Mouse (Mus musculus) left cerebral cortex, adult 2 months (tissue): ENCODE measurements around the gene Col4a2. TPM values are rescaled to one million over a fixed set of nuclear protein-coding genes. Genes with fewer than 3 reads are reported as not detected.
"Not testable (repeated sequence)": the region's sequence is repeated elsewhere in the genome, so short reads cannot be mapped to it uniquely, and the experiment has no call there.

ENCODE experiments used
- DNase-seq, 2 experiments: peaks; one replicate each; pipeline ENCODE4 v3.0.0; 2021 to 2022; ENCODE audit warnings: low spot score in 2 of 2, mixed read lengths in 1 of 2; ENCODE audit errors: extremely low spot score in 1 of 2
- H3K27ac ChIP-seq: fragments of 200-600 bp; 2 replicates; pipeline ENCODE4 v1.8.1; 2022
- H3K4me3 ChIP-seq: fragments of 200-600 bp; 2 replicates; pipeline ENCODE4 v1.8.1; 2022
- CTCF ChIP-seq: fragments of 200-600 bp; IDR thresholded peaks from 2 replicates; pipeline ENCODE4 v1.8.1; 2022; ENCODE audit warnings: antibody characterized with exemption, mild to moderate bottlenecking, moderate library complexity
- intact Hi-C: fragments of 180-260 bp; cut with DNase I; formaldehyde crosslinking; loops from one replicate; pipeline ENCODE4 v1.15.1; 2025
- total RNA-seq, 2 experiments: library from RNA; stranded (reverse); gene quantifications; 2 replicates each; pipeline ENCODE4 v1.2.3; 2021

The Col4a2 gene
- total RNA-seq, 2 experiments from 2014 or later, result 57.1 to 60.9 TPM

GRCm38 (mm10) chr8:11463889-11464706 is 151.5 kb downstream of the Col4a2 start:
- DNase-seq, result no peak
- intact Hi-C loops, result no loop called here
- TF ChIP-seq CTCF, result no peak

GRCm38 (mm10) chr8:11464707-11464964 is 152.0 kb downstream of the Col4a2 start:
- intact Hi-C loops, result no loop called here
- DNase-seq, result no peak
- no peak for TF ChIP-seq CTCF
- no peak overlapping the region for H3K27ac ChIP-seq
- no peak overlapping the region for H3K4me3 ChIP-seq

More at GRCm38 (mm10) chr8:11463889-11464706, 151.5 kb downstream of the Col4a2 start:
- H3K27ac ChIP-seq, result no peak overlapping the region
- no peak overlapping the region for H3K4me3 ChIP-seq

- TF ChIP-seq CTCF, result no peak
- H3K27ac ChIP-seq, result no peak overlapping the region
- H3K4me3 ChIP-seq, result no peak overlapping the region
- DNase-seq, result no peak
- intact Hi-C loops, result no loop called here
Measured at GRCm38 (mm10) chr8:11465619-11466018, 153.0 kb downstream of the Col4a2 start.

- intact Hi-C loops, H3K4me3 ChIP-seq, DNase-seq, H3K27ac ChIP-seq: not testable (repeated sequence)
Measured at GRCm38 (mm10) chr8:11466528-11466927, 153.9 kb downstream of the Col4a2 start.

GRCm38 (mm10) chr8:11469095-11469494 is 156.5 kb downstream of the Col4a2 start:
- Histone ChIP-seq H3K27ac (no peak overlapping the region), H3K4me3 (no peak overlapping the region)
- peak; percentile 59 for TF ChIP-seq CTCF
- peak in 1 of 2 experiments; percentile 45 for DNase-seq
- intact Hi-C loops, result no loop called here

- intact Hi-C loops, result no loop called here
- TF ChIP-seq CTCF, result no peak
Measured at GRCm38 (mm10) chr8:11470694-11471093, 158.1 kb downstream of the Col4a2 start.

GRCm38 (mm10) chr8:11471309-11471708 is 158.7 kb downstream of the Col4a2 start:
- intact Hi-C loops, result no loop called here
- no peak overlapping the region for H3K4me3 ChIP-seq
- no peak overlapping the region for H3K27ac ChIP-seq
- no peak for TF ChIP-seq CTCF
- DNase-seq, result no peak

More at GRCm38 (mm10) chr8:11470694-11471093, 158.1 kb downstream of the Col4a2 start:
- no peak for DNase-seq
- no peak overlapping the region for H3K4me3 ChIP-seq
- H3K27ac ChIP-seq, result no peak overlapping the region

GRCm38 (mm10) chr8:11473072-11473471 is 160.5 kb downstream of the Col4a2 start:
- H3K27ac ChIP-seq, result no peak overlapping the region
- no peak overlapping the region for H3K4me3 ChIP-seq
- intact Hi-C loops, result no loop called here
- no peak for TF ChIP-seq CTCF
- no peak for DNase-seq

GRCm38 (mm10) chr8:11475397-11475796 is 162.8 kb downstream of the Col4a2 start:
- intact Hi-C loops, result no loop called here
- H3K4me3 ChIP-seq, result no peak overlapping the region
- no peak for TF ChIP-seq CTCF

GRCm38 (mm10) chr8:11475876-11476275 is 163.3 kb downstream of the Col4a2 start:
- intact Hi-C loops, result no loop called here
- no peak overlapping the region for H3K4me3 ChIP-seq
- no peak for DNase-seq
- TF ChIP-seq CTCF, result no peak
- H3K27ac ChIP-seq, result no peak overlapping the region

More at GRCm38 (mm10) chr8:11475397-11475796, 162.8 kb downstream of the Col4a2 start:
- no peak for DNase-seq
- H3K27ac ChIP-seq, result no peak overlapping the region

- Histone ChIP-seq H3K27ac (no peak overlapping the region), H3K4me3 (peak overlapping the region; percentile 43; the same call in 1 of the 2 replicates)
- no peak for TF ChIP-seq CTCF
- intact Hi-C loops, result no loop called here
- DNase-seq, result peak in 1 of 2 experiments; percentile 30
Measured at GRCm38 (mm10) chr8:11476338-11477177, 164.0 kb downstream of the Col4a2 start.

GRCm38 (mm10) chr8:11477178-11477553 is 164.6 kb downstream of the Col4a2 start:
- no peak for TF ChIP-seq CTCF
- Histone ChIP-seq H3K27ac (no peak overlapping the region), H3K4me3 (peak overlapping the region; percentile 43; the same call in 1 of the 2 replicates)
- no peak for DNase-seq
- intact Hi-C loops, result no loop called here
